Mouse (Mus musculus): ENCODE data around the gene Zfp692.

GRCm38 (mm10) chr11:58262336-58262735, 44.5 kb upstream of the Zfp692 start:
- no peak for TF ChIP-seq CTCF (IDR thresholded peaks at IDR 0.05; ENCODE audit: low read depth, low read length)
- no peak for TF ChIP-seq EP300 (IDR thresholded peaks at IDR 0.05; ENCODE audit: insufficient read depth, low read depth, low read length)
- TF ChIP-seq POLR2A (IDR thresholded peaks at IDR 0.05; ENCODE audit: insufficient read depth, low read length): no peak

Data from ES-Bruce4 (cell line).